Mouse (Mus musculus): ENCODE measurements around the gene Tspo2.

The Tspo2 gene

DNA sequence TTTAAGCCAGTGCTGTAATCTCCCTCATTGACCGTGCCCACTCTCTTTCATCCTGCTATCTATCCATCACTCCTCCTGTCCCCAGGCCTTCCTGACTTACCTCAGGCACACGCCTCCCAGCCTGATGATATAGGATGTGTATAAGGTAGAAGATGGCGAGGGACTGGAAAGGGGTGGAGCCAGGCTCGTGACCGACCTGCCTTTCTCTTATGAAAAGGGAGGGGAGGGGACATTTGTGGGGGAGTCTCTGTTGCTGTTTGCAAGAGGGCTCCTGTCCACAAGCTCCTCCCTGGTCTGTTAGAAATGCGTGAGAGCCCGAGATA is at the start of gene Tspo2:
TSS of gene Tspo2 (minus strand) at position 170 of the 323 bp plus-strand sequence.
- DNase-seq: no peak

DNA sequence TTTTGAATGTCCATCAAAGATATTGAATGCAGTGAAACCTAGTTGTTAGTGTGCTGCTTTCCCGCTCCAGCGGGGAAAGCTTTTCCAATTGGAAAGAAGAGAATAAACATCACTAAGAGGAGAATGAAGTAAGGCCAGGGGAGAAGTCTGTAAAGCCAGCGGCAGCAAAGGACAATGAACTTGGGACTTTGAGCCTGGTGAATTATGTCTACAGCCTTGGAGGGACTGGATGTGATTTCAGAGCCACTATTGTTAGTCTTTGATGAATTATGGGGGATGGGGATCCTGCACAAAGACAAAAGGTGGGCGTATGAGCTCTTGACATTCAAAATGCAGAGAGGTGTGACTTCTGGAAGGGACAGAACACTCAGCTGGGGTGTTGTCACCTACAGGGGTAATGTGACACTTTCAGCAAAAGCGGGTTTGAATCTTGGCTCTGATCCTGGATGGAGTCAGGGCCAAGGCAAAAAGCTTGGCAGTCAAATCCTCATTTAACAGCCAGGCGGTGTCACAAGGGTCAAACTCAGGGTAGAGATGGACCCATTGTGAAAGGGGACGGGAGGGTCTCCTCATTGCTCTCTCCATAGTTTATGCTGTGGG is 49.6 kb upstream of the Tspo2 start:
- DNase-seq: peak; percentile 93

DNA sequence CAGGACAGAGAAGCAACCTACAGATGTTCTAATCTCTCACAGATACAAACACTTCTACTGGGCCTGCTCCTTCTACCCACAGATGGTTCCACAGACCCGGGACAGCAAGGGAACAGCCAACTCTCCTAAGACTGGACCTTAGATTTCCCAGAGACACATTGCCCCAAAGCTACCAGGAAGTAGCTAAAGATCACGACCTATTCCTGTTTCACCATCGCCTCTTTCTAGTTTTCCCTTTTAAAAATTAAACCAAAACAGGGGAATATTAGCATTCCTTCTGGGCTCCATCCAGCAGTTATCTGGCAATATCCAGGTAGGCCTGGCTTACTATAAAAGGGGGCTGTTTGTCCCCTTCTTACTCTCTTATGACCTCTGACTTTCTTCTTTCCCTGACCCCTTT is 46.7 kb upstream of the Tspo2 start:
- DNase-seq: no peak

DNA sequence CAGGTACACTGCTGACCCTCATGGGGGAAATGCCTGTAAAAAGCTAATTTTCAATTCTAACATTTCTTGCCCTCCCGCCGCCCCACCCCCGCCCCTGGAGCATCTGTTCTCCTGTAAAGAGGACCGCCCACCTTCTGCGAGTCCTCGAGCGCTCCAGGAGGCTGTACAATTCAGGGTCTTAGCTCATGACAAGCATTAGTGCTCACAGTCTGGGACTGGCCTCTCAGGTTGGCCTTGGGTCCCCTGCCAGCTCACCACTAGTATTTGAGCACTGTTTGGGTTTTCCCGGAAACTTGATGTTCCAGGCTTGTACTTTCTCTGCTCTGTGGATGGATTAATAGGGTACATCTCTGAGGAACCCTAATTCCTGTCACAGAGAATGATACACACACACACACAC is 42.7 kb upstream of the Tspo2 start:
- no peak for DNase-seq

DNA sequence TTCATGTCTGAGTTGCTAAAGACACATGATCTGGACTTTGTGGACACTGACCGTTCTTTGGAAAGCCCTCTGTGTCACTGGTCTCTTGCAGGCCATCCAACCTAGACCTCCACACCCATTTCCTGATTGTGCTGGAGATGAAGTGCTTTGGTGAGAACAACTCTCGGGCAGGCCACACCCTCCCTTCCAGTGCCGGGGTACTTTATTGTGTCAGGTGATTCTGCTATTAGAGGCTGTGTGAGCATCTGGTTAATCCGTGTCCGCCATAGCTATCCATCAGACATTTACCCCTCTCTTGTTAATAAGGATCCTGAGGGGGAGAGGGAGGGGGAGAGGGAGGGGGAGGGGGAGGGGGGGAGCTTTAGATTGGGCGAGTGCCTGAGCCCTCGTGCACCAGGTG is 42.3 kb upstream of the Tspo2 start:
- no peak for DNase-seq

DNA sequence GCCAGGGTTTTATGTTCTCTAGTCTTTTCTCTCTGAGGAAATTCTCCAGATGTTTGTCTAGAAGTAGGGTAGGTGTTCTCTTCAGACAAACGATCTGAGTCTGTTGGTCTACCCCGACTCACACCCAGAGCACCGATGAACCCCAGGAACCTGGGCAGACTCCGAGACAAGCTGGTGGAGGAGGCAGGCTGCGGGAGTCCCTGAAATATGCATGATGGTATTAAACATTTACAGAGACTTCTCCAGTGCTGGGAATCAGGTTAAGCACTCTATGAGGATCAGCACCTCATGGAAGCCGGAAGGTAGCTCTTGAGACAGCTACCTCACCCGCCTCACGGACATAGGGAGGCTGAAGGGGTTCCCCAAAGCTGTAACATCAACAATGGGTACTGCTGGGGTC is 41.3 kb upstream of the Tspo2 start:
- DNase-seq: no peak

DNA sequence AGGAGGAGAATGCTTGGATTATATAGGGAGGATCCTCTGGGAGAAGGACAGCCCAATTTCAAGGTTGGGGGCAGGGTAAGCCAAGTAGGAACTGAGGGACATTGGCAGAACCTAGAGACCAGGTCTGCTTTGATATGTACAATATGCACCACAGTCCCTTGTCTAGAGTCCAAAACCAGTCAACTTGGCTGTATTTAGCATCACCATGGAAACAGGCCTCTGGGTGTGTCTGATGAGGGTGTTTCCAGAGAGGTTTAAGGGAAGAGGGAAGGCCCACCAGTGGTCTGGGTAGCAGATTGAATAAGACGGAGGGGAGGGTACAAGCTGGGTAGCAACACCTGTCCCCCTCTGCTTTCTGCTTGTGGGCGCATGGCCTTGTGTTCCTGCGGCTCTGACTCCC is 38.1 kb upstream of the Tspo2 start:
- no peak for DNase-seq

DNA sequence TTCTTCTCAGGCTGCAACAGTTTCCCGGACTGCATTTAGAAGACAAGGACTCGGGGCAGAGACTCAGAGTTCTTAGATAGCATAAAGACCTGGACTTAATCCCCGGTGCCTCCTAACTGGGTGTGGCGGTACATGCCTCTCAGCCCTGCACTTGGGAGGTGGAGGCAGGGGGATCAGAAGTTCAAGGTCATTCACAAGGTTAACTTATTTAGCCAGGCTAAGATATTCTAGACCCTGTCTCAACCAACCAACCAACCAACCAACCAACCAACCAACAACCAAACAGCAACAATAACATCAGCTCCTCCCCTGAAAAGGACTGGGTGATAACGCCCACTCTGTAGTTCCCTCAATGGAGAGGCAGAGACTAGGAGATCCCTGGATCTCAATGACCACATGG is 32.9 kb upstream of the Tspo2 start:
- DNase-seq: no peak

DNA sequence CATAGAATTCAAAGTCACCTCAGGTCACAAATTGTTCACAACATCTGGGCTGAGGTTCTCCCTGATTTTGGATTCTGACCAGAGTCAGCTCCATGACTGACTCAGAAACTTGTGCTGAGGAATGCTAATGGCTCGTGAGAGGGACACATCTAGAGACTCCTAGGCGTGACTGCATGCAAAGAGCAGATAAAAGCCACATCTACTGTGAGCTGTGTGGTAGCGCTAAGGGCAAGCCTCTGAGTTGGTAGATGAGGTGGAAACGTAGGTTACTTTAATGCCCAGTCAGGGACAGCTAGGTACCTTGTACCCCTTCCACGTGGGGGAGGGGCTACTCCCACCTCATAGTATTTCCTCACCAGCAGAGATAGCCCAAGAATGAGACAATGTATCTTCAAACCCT is 32.4 kb upstream of the Tspo2 start:
- no peak for DNase-seq

DNA sequence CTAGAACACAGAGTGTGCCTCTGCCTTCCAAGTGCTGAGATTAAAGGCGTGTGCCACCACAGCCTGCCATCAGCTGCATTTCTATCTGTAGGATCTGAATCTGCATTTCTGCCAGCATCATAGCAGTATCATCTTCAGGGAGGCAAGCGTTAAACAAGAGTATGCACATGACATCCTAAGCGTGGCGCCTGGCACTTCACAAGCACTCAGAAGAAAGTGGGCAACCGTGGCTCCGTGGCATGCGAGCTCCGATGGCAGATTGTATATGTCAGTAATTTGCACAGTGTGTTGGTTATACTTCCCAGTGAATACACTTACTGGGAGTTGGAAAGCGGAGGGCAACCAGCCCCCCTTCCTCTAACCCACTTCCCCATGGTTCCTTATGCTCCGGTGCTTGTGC is 28.6 kb upstream of the Tspo2 start:
- no peak for DNase-seq

DNA sequence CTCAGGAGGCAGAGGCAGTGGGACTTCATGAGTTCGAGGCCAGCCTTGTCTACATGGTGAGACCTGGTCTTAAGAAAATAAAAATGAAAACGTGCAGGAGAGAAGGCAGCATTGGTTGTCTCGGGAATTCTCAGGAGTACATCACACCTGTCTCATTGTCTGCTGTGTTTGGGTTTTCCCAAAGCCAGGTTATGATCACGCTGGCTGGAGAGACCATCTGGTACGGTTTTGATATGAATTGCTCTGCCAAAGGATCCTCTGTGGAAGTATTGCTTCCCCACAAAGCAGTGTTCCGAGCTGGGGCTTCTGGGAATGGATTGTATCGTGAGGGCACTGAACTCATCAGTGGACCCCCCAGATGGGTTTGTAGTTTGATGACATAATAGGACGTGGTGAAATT is 24.1 kb upstream of the Tspo2 start:
- DNase-seq: no peak

DNA sequence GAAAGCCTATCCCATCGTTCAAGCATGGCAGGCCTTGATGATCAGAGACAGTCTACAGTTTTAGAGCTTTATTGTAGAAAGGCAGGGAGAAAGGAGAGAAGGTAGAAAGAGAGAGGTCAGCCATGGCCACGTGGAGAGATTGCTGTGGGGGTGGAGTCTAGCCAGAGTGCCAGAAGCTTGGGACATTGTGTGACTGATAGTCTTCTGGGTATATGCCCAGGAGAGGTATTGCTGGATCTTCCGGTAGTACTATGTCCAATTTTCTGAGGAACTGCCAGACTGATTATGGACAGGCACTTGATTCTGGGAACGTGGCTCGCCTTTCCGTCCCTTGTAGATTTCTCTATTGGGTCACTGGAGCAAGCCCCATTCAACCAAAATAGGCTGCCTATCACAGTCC is 23.0 kb upstream of the Tspo2 start:
- DNase-seq: peak; percentile 91

DNA sequence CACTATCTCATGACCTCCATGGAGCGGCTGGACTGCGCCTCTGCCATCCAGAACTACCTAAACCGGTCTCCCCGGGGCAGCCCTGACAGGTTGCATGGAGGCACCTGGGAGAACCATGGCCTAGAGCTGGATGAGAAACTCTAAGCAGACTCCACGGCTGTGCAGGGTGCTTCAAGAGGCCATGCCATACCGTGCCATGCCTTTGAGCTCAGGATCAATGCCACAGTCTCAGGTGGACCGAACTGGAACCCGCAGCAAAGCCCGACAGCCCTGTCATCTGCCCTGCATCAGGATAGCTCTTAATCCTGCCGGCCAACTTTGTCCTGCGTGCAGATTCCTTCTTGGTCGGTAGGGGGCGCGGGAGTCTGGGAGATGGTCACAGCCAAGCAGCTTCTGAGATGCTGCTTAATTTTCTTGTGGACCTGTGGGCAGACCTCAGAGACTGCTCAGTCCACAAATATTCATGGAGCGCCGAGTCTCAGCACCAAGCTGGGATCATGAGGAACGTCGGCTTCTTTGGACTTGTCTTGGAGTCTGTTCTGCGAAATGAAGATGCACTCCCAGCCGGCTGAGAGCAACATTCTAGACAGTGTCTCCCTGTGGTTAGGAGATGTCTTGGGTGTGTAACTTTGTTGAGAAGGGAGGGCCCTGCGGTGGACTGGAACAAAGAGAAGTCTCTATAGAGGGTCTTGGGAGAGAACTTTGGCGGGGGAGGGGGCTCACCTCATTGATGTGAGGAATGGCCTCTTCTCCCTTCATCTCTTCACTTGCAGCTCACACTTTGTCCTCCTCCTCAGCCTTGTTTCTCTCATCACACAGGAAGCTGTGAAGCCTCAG is 16.3 kb upstream of the Tspo2 start:
- DNase-seq: peak; percentile 95

DNA sequence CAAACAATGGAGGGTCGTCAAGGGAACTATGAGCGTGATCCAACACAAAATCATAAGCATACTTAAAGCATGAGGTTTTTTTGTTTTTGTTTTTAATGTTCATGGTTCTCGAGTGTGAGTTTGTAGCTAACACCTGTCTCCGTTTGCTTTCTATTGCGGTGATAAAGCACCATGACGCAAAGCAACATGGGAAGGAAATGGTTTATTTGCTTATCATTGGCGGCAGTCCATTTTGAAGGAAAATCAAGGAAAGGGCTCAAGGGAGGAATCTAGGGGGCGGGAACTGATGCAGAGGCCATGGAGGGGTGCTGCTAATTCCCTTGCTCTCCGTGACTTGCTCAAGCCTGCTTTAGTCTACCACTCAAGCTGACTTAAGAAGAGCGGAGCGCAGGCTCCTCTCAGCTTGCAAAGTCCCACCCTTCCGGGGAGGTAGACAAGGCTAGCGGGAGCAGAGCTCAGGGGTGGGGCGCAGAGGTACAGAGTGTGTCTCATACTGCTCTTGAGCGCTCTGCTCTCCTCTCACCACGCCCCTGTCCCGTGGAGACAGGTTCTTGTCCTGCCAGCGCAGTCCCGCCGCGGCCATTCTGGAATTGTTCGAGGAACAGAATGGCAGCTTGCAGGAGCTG is 15.6 kb upstream of the Tspo2 start:
- DNase-seq: no peak

DNA sequence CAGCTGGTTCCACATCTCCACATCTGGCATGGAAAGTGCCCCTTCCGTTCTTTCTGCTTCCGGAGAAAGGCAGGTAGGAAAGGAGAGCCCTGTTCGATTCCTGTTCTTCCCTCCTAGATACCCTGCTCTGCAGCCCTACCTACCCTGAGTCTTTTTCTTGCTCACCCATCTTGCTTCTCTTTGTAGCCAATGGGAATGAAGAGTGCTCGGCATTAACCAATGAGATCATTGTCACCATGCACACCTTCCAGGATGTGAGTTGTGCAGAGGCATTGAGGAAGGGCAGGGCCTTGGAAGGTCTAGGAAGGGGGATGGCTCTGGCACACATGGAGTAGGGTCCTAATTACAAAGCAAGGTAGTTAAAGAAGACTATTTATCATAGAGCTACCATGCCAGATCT is 12.1 kb upstream of the Tspo2 start:
- no peak for DNase-seq

DNA sequence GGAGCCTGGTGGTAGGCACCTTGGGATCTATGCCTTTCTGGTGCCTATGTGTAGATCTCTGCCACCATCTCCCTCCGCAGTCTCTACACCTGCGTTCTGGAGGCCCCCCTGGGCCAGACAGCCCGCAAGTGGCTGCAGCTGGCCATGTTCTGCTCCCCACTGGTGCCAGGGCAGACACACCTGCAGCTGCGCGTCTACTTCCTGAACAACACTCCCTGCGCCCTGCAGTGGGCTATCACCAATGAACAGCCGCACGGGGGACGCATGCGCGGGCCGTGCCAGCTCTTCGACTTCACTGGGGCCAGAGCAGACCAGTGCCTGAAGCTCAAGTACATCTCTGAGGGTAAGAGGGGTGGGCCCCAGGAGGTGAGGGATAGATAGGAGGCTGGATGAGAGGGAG is 10.8 kb upstream of the Tspo2 start:
- DNase-seq: no peak

DNA sequence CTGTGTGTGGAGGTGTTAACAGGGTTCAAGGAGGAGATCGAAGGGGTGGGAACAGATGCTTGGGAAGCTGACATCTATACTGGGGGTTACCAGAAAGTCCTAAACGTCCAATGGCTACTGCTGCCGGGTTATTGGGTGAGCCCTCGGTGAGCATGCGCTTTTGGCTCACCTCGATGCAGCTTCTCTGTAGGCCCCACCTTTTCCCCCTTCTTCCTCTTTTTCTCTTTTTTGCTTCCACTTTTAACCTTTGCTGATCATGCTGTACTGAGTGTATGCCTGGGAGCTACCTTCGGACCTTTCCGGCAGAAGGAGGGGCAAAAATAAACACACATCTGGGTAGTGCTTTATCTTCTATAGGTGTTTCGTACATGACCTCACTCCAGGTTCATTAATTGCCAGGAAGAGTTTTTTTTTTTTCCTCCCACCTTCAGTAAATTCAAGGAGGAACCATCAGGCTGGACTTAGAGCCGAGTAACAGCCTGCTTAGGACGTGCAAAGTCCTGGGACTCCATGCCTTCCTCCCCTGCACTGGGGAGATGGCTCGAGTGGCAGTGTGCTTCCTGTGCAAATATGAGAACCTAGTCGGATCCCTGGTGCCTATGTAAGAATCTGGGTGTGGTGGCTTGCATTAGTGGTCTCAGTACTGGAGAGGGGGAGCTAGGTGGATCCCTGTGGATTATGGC is 6.8 kb upstream of the Tspo2 start:
- no peak for DNase-seq

DNA sequence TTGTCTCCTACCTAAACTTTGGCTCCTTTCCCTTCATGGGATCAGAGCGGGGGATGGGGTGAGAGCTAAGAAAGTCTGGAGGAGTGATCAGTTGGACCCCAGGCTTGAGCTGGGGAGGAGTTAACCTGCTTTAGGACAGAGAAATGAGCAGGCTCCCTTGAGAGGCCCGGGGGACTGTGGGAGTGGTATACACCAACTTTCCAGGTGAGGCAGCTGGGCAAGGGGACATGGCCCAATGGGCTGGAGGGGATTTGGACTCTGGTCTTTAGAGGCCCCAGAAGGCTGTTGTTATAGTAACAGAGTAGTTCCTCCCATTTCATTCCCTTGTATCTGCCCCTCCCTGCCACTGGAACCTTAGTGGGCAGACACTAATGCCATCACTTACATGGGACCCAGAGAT is 4.6 kb upstream of the Tspo2 start:
- no peak for DNase-seq

DNA sequence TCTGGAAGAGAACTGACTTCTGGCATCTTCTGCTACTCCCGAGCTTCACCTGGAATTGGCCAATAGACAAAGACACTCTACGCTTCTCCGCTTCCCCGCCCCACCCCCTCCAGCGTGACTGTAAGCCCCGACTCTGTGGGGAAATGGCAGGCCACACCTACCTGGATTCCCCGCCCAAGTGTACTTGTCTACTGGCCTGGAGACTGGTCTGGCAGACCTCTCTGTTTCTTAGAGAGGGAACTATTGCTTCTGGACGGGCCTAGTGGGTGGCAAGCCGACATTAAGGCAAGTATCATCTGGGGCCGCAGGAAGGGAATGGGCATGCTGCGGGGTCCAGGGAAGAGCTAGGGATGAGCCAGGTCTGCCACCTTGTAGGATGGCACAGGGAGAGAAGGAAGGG is 3.4 kb upstream of the Tspo2 start, which contains the start of gene Unc5cl:
TSS of gene Unc5cl (plus strand) at position 214 of the 400 bp plus-strand sequence.
- no peak for DNase-seq

DNA sequence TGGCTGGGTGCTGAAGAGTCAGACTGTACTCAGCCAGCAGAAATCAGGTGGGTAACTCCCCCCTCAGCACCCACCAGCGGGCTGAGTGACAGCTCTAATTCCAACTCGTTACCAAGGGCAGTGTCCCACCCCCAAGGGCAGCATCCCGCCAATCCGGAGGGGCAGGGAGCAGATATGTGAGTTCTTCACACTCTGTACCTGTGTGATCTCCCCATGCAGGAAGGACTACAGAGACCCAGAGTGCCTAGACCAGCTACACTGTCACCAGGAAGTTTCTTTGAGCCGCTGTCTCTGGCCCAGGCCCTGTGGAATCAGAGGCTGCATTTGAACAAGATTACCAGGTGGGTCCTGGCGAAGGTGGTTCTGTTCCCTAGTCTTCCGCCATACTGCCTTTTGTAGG is 2.9 kb upstream of the Tspo2 start:
- DNase-seq: no peak

DNA sequence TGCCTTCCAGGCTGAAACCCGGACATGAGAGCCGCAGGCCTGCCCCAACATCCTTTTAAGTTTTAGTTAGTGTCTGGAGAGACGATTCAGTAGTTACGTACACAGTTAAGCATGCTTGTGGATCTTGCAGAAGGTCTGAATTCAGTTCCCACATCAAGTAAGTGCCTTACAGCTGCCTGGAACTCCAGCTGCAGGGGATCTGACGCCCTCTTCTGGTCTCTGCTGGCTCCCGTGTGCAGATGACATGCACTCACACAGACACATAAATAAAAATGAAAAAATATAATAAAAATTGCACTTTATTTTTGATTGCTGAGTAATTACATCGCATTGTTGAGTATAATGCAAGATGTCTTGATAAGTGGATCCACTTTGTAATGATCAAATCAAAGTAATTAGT is 2.2 kb upstream of the Tspo2 start:
- no peak for DNase-seq

DNA sequence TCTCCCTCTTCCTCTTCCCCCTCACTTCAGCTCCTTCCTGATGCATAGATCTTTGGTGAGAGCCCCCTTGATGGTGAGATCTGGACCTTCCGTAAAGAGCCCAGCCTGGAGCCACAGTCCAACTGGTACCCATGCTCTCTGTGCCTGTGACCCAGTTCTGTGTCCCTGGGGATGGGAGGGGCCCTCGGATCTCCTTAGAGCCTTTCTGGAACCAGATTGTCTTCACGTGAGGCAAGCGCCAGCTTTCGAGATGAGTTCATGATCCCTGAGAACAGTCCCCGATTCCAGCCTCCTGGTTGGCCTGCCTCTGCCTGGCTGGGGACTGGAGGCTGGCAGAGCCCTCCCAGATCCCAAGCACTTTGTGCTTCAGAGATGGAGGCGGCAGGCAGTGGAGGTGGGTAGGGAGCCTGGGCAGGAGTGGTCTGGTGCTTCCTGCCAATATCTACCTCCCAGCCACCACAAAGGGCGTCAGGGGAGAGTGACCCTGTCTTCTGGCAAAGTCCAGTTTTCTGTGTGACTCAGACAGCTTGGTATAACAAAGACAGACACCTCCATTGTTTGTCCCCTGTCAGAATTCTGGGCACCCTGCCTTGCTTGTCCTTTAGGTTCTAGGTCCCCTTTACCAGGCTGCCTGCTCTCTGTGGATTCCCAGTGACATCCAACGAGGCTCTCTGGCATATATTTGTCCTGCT is 577 bp upstream of the Tspo2 start:
- DNase-seq: no peak

DNA sequence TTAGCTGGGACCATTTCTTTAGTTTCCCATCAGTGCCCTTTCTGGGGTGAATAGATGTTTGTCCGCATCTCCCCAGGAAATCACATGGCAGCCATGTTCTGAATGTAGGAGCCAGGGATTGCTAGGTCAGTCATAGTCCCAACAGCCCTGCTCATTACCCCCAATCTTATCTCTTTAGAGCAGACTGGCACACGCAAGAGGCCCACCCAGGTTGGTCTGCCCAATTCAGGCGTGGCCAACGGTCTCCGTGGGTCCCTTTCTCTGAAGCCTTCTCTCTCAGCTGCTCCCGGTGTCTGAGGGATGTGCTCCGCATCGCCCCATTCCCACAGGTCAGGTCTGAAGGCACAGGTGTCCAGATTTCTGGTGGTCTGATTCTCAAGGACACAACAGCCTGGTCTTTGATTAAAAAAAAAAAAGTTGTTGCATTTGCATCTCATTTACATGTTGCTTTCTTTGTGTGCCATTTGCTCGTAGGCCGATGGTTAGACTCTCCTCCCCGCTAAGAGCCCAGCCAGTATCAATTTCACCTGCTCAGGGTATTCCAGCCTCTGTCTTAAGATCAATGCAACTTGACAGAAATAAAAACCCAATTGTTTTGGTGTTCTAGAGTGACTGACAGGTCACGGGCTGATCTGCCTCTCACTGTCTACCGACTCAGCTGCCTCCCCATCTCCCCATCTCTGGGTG is 513 bp downstream of the Tspo2 start:
- no peak for DNase-seq
